Mouse (Mus musculus): ENCODE results near the gene Trip6. TPM values are rescaled to one million over a fixed set of nuclear protein-coding genes. Genes with fewer than 3 reads are reported as not detected.

Gene Trip6
- 8.9 and 9.3 TPM in 2 replicates for polyA plus RNA-seq (2012; rRNA removed)

DNA sequence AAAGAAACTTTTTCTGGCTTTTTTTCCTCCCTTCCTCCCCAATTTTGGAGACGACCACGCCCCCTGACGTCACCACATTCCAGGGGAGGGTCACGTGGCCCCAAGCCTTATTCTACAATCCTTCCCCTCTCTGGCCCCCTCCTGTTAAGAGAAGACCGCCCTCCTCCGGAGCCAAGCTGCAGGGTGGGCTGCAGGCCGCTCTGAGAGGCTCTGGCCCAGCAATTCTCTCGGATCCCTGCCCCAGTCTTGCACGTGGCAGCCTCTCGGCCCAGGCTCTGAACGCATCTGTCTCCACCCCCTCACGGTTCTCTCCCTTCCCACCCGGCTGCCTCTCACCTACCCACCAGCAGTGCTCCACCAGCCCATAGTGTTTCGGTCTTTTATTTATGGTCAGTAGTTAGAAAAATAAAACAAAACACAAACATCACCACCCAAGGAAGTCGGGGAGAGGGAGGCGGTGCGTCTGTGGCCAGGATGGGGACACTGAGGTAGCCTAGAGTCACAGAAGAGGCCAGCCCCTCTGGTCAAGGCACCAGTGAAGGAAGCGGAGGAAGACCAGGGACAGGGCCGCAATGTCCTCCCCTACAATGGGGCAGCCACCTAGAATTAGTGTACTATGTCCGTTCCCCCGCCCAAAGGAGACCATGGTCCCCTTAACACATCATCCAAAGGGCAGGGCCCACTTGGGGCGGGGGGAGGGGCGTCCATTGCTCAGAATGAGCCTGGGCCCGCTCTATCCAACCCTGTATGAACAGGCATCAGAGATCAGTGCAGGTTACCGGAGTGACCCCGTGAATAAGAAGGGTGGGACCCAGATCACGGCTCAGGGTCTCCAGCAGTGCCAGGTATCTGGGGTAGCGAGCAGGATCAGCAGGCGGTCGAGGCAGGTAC is at the start of gene Trip6:
Gene Trip6, minus strand, starts transcription at position 212 of the 891 bp plus-strand sequence.

DNA sequence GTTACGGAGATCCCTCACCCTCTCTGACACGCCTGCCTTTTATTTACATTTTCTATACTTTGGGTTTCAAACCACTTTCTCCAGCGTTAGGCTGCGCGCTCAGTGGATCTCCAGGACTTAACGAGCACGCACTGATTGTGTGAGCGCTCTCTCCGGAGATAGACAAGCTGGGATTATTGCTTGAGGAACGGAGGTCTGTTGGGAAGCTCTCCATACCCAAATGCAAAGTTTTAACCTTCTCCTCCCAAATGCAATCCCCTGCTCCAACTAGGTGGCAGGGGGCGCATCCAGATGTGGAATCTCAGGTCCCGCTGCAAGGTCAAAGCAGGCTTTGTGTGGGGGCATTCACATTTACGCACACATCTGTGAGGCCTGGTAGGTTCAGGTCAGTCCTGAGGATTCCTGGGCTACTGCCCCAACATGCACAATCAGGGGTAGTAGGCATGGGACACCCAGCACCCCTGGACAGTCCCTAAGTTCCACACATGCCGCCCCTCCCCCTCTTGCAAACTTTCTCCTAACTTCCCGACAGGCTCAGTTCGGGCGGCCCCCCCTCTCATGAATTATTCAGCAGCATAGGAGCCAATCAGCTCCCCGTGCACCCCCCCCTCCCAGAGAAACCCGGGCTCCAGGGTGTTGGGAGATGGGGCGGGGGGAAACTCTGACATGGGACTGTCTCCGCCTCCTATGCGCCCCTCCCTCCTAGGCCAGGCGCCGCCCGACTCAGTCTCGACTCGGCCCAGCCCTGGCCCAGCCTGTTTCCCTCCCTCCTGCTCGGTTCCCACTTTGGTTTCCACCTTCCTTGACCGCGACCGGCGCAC is 35.4 kb upstream of the Trip6 start, which contains the start of gene Ephb4:
Gene Ephb4, plus strand, starts transcription at position 726 of the 821 bp plus-strand sequence.

DNA sequence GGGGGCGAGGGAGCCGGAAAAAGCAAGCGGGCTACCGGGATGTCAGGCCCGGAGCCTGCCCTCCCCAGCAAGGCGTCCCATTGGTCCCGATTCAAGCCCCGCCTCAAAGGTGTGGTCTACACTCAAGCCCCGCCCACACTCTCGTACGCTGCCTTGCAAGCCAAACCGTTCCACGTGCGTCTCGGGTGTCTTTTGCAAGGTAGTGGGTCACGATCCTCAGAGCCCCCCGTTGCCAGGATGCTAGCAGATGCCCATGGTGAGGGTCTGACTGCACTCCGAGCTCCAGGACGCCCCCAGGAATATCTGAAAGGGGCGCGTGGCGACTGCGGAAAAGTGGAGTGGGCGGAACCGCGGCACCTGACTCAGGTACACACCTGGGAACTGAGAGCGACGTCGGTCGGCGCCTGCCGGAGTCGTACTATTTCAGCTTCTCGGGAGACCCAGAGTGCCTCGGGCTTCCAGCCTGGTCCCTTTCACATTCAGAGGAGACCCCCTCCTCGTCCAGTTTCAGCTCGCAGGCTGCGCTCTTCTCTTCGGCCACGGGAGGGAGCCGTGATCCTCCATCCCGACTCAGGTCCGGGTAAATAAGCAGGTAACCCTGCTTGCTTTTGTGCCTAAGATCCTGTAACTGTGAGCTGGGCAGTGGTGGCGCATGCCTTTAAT is 19.4 kb upstream of the Trip6 start, which contains the start of gene Slc12a9:
Gene Slc12a9, minus strand, starts transcription at position 86 of the 663 bp plus-strand sequence.

DNA sequence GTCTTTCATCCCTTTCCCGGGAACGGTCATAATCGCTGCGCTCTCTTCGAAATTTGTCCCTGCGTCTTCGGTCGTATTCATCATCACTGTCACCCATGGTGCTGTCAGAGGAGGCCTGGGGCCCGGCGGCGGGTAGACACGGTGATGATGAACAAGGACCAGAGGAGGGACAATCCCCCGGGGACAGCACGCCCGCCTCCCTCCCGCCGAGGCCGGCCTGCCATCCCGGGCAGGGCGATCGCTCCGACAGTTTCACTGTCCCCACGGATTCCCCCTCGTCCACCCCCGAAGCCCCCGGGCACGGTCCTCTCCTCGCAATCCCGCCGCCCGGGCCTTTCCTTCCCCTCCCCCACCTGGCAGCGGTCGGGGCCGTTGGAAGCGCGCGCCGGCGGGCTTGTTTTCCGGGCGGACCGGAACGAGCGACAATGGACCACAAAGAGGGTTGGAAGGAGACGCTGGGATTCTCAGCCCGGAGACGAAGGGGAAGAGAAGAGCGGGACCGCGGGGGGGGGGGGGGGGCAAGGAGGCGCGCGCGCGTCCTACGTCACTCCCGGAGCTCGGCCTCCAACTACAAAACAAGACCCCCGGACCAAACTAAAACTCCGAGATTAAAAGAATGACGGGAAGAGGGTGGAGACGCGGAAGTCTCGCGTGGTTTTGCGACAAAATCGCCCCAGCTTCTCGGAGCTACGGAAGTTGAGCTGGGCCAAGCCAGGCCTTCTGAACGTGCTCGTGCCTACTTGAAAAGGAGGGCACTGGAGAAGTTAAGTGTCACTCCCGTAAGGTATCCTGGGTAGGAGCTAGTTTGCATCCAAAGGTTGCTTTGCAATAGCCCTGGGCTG is 6.9 kb downstream of the Trip6 start, which contains the start of gene Srrt:
Gene Srrt, minus strand, starts transcription at position 604 of the 842 bp plus-strand sequence.

DNA sequence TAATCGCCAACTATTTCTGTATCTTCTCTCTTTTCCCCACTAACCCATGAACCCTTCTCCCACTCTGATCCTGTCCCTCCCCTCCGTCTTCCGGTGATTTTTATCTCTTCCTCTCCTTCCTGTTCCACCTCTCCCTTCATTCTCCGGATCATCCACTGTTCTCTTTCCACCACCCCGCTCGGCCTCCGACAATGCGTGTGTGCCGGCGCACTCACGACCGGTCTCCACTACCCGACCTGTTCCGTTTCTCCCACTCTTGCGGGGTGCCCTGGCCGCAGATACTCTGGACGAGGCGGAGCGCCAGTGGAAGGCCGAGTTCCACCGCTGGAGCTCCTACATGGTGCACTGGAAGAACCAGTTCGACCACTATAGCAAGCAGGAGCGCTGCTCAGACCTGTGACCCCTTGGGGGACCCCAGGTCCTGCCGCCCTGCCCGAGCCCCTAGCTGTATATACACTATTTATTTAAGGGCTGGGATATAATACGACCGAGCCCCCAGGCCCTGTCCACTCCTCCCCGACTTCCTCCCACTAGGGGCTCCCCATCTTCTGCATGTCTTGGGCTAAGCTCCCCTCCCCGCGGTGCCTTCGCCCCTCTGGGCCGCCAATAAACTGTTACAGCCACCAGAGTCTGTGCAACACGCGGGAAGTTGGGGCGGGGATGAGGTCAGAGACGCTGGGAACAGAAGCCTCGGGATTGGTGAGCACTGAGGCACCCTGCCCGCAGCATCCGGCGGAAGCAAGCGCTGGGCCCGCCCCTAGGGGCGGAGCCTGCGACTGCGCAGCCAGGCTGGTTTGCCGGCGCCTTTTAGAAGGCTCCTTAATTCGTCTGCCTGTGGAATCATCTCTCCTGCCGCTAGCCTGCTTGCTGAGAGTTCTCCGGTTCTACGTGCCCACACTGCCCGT is 20.1 kb downstream of the Trip6 start, which contains the start of gene Ufsp1:
Gene Ufsp1, plus strand, starts transcription at position 791 of the 905 bp plus-strand sequence.

DNA sequence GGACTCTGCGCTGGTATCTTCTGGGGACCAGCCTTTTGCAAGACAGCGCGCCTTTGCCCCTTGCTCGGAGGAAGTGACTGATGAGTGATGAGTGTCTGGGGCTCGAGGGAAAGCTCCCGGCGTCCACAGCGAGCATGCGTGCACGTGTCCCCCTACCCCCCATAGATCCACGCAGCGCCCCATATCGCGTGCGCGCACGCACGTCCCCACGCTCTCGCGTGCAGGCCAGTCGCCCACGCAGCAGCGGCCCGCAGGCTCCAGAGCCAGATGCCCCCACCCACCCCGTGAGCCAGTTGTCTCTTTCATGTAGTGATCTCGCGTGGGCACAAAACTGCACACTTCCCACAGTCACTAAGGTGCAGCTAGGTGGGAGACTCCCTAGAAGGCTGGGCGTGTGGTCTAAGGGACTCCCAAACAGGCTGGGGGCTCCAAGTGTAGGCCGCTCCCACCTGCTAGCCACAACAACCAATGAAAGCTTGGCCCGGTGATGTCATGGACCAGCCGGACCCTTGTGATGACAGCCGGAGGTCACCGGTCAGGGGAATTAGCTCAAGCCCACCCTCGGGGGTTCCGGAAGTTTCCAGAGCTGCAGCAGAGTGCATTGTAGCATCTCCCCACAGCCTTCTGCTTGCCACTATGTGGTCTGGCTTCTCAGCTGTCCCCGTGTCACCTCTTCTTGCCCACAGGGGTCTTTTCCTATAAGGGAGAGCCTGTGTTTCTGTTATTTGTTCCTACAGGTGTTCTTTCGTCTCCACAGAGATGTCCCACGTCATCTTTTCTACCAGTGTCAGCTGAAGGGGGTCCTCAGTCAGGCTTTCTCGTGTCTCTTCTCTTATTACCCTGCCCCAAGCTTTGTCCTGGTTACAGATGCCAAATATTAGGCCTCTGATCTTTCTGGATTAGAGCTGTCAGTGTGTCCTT is 26.9 kb downstream of the Trip6 start, which contains the start of gene Ache:
Gene Ache, plus strand, starts transcription at position 488 of the 921 bp plus-strand sequence.

Other genes starting within 250 kb of the Trip6 start
- gene Serpine1, start 242.1 kb downstream of the Trip6 start, polyA plus RNA-seq (2012; rRNA removed) = 18.8 and 22.9 TPM in 2 replicates
- gene Trim56, start 198.2 kb downstream of the Trip6 start, polyA plus RNA-seq (2012; rRNA removed) = 4.3 and 4.7 TPM in 2 replicates
- gene Muc3, start 165.1 kb downstream of the Trip6 start, polyA plus RNA-seq (2012; rRNA removed) = not detected in 2 replicates
- gene Muc3a, start 102.0 kb downstream of the Trip6 start, polyA plus RNA-seq (2012; rRNA removed) = 0.10 and 0.14 TPM in 2 replicates
- 7.5 and 9.8 TPM in 2 replicates for gene Ache, start 26.9 kb downstream of the Trip6 start, polyA plus RNA-seq (2012; rRNA removed)
- 5.0 and 5.8 TPM in 2 replicates for gene Ufsp1, start 19.8 kb downstream of the Trip6 start, polyA plus RNA-seq (2012; rRNA removed)
- gene Srrt, start 6.7 kb downstream of the Trip6 start, polyA plus RNA-seq (2012; rRNA removed) = 53.3 and 69.7 TPM in 2 replicates
- gene Slc12a9, start 19.2 kb upstream of the Trip6 start, polyA plus RNA-seq (2012; rRNA removed) = 3.7 and 4.4 TPM in 2 replicates
- 10.1 and 13.1 TPM in 2 replicates for gene Ephb4, start 35.7 kb upstream of the Trip6 start, polyA plus RNA-seq (2012; rRNA removed)
- gene Zan, start 162.7 kb upstream of the Trip6 start, polyA plus RNA-seq (2012; rRNA removed) = 0.07 and 0.09 TPM in 2 replicates
- 16.7 and 18.2 TPM in 2 replicates for gene Pop7, start 188.1 kb upstream of the Trip6 start, polyA plus RNA-seq (2012; rRNA removed)
- 5.3 and 7.3 TPM in 2 replicates for gene Gigyf1, start 204.1 kb upstream of the Trip6 start, polyA plus RNA-seq (2012; rRNA removed)
- gene Epo, start 218.8 kb upstream of the Trip6 start, polyA plus RNA-seq (2012; rRNA removed) = 0.21 and 0.31 TPM in 2 replicates
- 221 and 236 TPM in 2 replicates for gene Gnb2, start 219.1 kb upstream of the Trip6 start, polyA plus RNA-seq (2012; rRNA removed)
- 0.03 TPM in 1 of 2 replicates, not detected in the other for gene Actl6b, start 239.1 kb upstream of the Trip6 start, polyA plus RNA-seq (2012; rRNA removed)